Mouse (Mus musculus) forebrain, embryonic 13.5 days (tissue): Measurements from ENCODE around the gene Snhg11. TPM values are rescaled to one million over a fixed set of nuclear protein-coding genes. Genes with fewer than 3 reads are reported as not detected.

Experiments
- ATAC-seq: fragments of 200-750 bp; cut with Nextera tagmentation; 2 replicates; pipeline ENCODE4 v1.8.0; 2017
- H3K27ac ChIP-seq: fragments of 300-500 bp; sonication (generic); 2 replicates; pipeline ENCODE4 v1.5.1; 2015; ENCODE audit warnings: inconsistent platforms, mild to moderate bottlenecking, moderate library complexity
- H3K27me3 ChIP-seq: fragments of 300-500 bp; sonication (generic); 2 replicates; pipeline ENCODE4 v1.6.1; 2015; ENCODE audit warnings: mild to moderate bottlenecking, inconsistent platforms
- H3K36me3 ChIP-seq: fragments of 300-500 bp; sonication (generic); 2 replicates; pipeline ENCODE4 v1.6.1; 2015; ENCODE audit warnings: mild to moderate bottlenecking, inconsistent platforms; ENCODE audit not compliant: poor library complexity, severe bottlenecking
- H3K4me1 ChIP-seq: fragments of 300-500 bp; sonication (generic); 2 replicates; pipeline ENCODE4 v1.6.1; 2015; ENCODE audit warnings: inconsistent platforms
- H3K4me2 ChIP-seq: fragments of 300-500 bp; sonication (generic); 2 replicates; pipeline ENCODE4 v1.6.1; 2015; ENCODE audit warnings: inconsistent platforms, mild to moderate bottlenecking, moderate library complexity
- H3K4me3 ChIP-seq: fragments of 300-500 bp; sonication (generic); 2 replicates; pipeline ENCODE4 v1.5.1; 2015; ENCODE audit warnings: mild to moderate bottlenecking, inconsistent platforms
- H3K9ac ChIP-seq: fragments of 300-500 bp; sonication (generic); 2 replicates; pipeline ENCODE4 v1.6.1; 2015; ENCODE audit warnings: mild to moderate bottlenecking, inconsistent platforms
- H3K9me3 ChIP-seq: fragments of 300-500 bp; sonication (generic); replicated peaks from 2 replicates; pipeline ENCODE4 v1.6.1; 2016; ENCODE audit warnings: inconsistent platforms
- WGBS: fragments of 180-500 bp; shearing (Covaris S2); methylation state at CpG from one replicate; pipeline ENCODE4 v1.1.7; 2015; 5-methylcytosine and 5-hydroxymethylcytosine counted together
- polyA plus RNA-seq: library from polyadenylated mRNA; unstranded; fragments of >200 nt; fragmentation: Nextera tagmentation; extraction: Ambion mirVana; gene quantifications from 2 replicates; pipeline ENCODE4 v1.2.1, GENCODE M21; 2015

Snhg11 gene
- polyA plus RNA-seq, 1 experiment from 2014 or later: 56.7 TPM

DNA sequence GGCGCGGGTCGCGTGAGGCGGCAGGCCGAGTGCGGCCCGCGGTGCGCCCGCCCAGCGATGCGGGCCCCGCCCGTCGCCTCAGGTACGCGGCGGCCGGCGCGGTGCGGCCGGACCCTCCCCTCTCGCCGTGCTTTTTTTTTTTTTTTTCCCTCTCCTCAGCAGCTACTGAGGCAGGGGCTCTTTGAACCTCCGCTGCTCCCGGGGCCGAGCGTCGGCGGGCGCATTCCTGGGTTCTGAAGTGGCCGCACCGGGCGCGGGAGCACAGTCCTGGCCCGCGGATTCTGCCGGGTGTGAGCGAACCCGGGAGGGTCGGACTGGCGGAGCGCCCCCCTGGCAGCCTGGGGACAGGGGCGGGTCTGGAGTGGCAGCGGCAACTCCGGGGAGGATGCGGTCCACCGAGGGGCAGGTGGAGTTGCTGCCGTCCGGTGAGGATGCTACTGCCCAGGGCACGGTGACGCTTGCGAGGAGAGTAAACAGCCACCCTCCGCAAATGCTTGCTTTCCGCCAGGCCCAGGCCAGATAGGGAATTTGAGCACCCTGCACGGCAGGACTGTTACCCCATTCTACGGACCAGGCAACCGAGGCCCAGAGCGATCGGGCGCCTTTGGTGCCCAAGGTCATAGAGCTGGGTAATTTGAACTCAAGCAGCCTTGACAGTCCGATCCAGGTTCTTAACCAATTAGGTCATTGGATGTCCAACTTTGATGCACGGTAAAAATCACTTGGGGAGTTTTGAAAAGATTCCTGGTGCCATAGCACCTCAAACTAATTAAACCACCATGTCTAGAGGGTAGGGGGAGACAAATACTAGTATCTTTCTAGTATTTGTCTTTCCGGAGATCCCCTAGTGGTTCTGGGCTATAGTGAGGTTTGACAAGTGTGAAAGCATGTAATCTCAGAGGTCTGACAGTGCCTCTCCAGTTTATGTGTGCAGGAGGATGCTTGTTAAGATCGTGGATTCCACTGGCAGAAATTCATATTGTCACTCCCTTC is 34.9 kb downstream of the Snhg11 start:
- no peaks in the 10 kb centered on the region for H3K36me3 ChIP-seq
- peak overlapping the region; percentile 95 for H3K9ac ChIP-seq
- peak overlapping the region; percentile 97 for H3K4me3 ChIP-seq
- H3K27ac ChIP-seq: peak overlapping the region; percentile 76
- no peaks in the 10 kb centered on the region for H3K27me3 ChIP-seq
- peak overlapping the region; percentile 95 for H3K4me2 ChIP-seq
- H3K9me3 ChIP-seq: no peaks in the 10 kb centered on the region
- 2% methylated on average over 63 of the region's 67 CpGs for WGBS
- peak; percentile 31 for ATAC-seq
- peaks cover 15% of the 10 kb centered on the region for H3K4me1 ChIP-seq

DNA sequence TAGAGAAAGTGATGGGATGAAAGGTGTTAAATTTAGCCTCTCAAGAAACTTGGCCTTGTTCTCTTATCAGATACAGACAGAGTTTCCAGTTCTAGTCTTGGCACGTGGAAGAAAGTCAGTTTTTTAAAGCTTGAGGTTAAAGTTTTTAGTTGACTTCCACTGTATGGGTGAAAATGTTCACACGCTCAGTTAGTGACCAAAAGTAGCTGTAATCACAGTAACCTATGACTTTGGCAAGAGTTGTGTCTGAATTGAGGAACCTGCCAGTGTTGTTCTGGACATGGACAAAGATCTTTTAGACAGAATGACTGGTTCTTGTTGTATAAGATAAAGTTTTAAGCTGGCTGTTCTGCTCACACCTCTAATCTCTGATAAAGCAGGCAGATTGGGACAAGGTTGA is 37.8 kb downstream of the Snhg11 start:
- H3K9ac ChIP-seq: no peak overlapping the region
- H3K27ac ChIP-seq: no peak overlapping the region
- no peaks in the 10 kb centered on the region for H3K36me3 ChIP-seq
- no peak overlapping the region for H3K4me2 ChIP-seq
- peaks cover 15% of the 10 kb centered on the region for H3K4me1 ChIP-seq
- H3K9me3 ChIP-seq: no peaks in the 10 kb centered on the region
- ATAC-seq: no peak
- no peak overlapping the region for H3K4me3 ChIP-seq
- no peaks in the 10 kb centered on the region for H3K27me3 ChIP-seq
- 90% methylated on average over 2 of the region's 2 CpGs for WGBS

DNA sequence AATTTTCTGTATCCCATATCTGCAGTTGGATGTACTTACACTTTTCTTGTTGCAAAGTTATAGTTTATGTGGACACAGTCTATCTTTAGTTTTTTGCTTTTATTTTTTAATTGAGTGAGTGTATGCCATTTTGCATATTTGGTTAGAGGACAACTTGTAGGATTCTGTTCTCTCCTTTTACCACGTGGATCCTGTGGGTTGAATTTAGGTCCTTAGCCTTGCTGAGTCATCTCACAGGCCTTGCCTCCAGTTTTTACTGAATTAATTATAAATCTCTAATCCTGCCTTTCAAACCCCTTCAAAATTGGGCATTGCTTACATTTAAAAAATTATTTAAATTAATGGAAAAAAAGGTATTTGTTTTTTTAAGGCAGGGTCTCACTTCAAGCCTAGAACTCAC is 40.4 kb downstream of the Snhg11 start:
- ATAC-seq: no peak
- H3K27me3 ChIP-seq: no peaks in the 10 kb centered on the region
- H3K4me3 ChIP-seq: no peak overlapping the region
- no peak overlapping the region for H3K27ac ChIP-seq
- no peak overlapping the region for H3K9ac ChIP-seq
- H3K36me3 ChIP-seq: no peaks in the 10 kb centered on the region
- H3K4me2 ChIP-seq: no peak overlapping the region
- WGBS: 89% methylated on average over 1 of the region's 1 CpGs
- peaks cover 9% of the 10 kb centered on the region for H3K4me1 ChIP-seq
- no peaks in the 10 kb centered on the region for H3K9me3 ChIP-seq

DNA sequence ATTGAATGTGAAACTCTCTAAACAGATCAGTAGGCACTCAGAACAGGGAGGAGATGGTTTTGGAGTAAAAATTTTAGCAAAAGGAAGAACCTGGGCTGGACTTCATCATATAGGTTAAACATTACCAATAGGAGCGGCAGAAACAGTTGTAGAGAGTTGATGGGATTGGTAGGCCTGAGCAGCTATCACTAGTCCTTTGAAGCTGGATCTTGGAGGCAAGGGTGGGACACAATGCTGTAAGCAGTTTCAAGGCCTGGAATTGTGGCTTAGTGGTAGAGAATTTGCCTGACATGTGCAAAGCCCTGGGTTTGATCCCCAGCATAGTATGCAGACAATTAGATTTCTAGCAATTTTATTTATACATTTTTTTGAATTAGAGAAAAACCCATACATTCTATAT is 43.2 kb downstream of the Snhg11 start:
- peaks cover 15% of the 10 kb centered on the region; the same call in 1 of the 2 replicates for H3K36me3 ChIP-seq
- H3K9me3 ChIP-seq: no peaks in the 10 kb centered on the region
- H3K27me3 ChIP-seq: no peaks in the 10 kb centered on the region
- no peak overlapping the region for H3K27ac ChIP-seq
- no peak overlapping the region for H3K9ac ChIP-seq
- no peak overlapping the region for H3K4me2 ChIP-seq
- no peak overlapping the region for H3K4me3 ChIP-seq
- 85% methylated on average over 1 of the region's 1 CpGs for WGBS
- no peak for ATAC-seq
- no peaks in the 10 kb centered on the region for H3K4me1 ChIP-seq

Other genes with a start within 250 kb of the Snhg11 start
- gene Tgm2, start 229.2 kb upstream of the Snhg11 start, polyA plus RNA-seq: 3.9 and 4.7 TPM in 2 replicates
- 2.3 and 2.7 TPM in 2 replicates for gene D630003M21Rik, start 146.4 kb upstream of the Snhg11 start, polyA plus RNA-seq
- gene Bpi, start 117.5 kb upstream of the Snhg11 start, polyA plus RNA-seq: not detected in 2 replicates
- 0.53 and 0.92 TPM in 2 replicates for gene Lbp, start 69.1 kb upstream of the Snhg11 start, polyA plus RNA-seq
- gene Ralgapb, start 34.2 kb downstream of the Snhg11 start, polyA plus RNA-seq: 20.4 and 22.3 TPM in 2 replicates
- gene Adig, start 127.0 kb downstream of the Snhg11 start, polyA plus RNA-seq: not detected in 2 replicates
- 0.25 and 0.28 TPM in 2 replicates for gene Arhgap40, start 137.2 kb downstream of the Snhg11 start, polyA plus RNA-seq
- gene Slc32a1, start 235.1 kb downstream of the Snhg11 start, polyA plus RNA-seq: 4.8 and 5.6 TPM in 2 replicates
- gene Actr5, start 249.2 kb downstream of the Snhg11 start, polyA plus RNA-seq: 11.5 and 14.1 TPM in 2 replicates